21 mouse cellular contexts compared by ENCODE assay signal in the genomic region with DNA sequence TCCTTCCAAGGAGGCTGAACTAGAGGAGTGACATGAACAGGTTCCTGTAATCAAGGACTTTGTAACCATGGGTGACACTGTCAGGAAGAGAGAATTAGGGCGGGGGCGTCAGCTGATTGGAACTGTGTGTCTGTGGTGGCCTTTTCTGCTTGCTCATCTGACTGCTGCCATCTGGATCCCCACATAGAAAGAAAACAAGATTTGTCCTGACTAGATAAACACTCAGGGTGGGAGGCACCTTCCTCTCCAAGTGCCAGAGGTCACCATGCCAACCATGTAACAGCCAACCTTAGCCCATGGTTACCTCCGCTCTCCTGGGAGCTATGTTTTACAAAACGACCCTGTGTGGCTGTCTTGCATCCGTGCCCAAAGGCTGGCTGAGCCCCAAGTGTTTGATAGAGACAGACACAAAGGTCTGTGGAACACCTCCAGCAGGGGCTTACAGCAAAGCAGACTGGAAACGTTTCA.
DNase-seq lines count a peak whose midpoint lies in the region; ATAC-seq and TF ChIP-seq lines count a peak whose summit lies in the region.
"Had no signal": no experiment of that assay in that cellular context is flagged by ENCODE, and none has a peak within 500 bp of the region (broad histone marks: within the 10 kb centered on the region; RNA-seq: fewer than 3 reads in every experiment).

No protein-coding gene starts in this region.

- H3K9ac ChIP-seq in forebrain, postnatal 0 days: no peak overlapping the region
- no peak overlapping the region for H3K9ac ChIP-seq in midbrain, postnatal 0 days (replicated peaks; ENCODE audit: low read length, poor library complexity, severe bottlenecking)
- H3K9ac ChIP-seq in midbrain, embryonic 16.5 days (ENCODE audit: low read depth, low read length): no peak overlapping the region
- H3K9ac ChIP-seq: embryonic facial prominence, embryonic 15.5 days; heart, embryonic 15.5 days; hindbrain, embryonic 13.5 days; neural tube, embryonic 12.5 days had no signal

- H3K4me3 ChIP-seq in forebrain, postnatal 0 days (ENCODE audit: low read depth, low read length): no peak overlapping the region
- H3K4me3 ChIP-seq in forebrain, embryonic 10.5 days: no peak overlapping the region
- no peak overlapping the region for H3K4me3 ChIP-seq in midbrain, postnatal 0 days (ENCODE audit: low read depth, low read length)
- no peak overlapping the region for H3K4me3 ChIP-seq in midbrain, embryonic 16.5 days (ENCODE audit: low read depth, low read length)
- H3K4me3 ChIP-seq: embryonic facial prominence, embryonic 15.5 days; gastrocnemius, adult 2 months; heart, embryonic 15.5 days; hindbrain, embryonic 13.5 days; left cerebral cortex, adult 2 months; neural tube, embryonic 12.5 days had no signal

- no peak overlapping the region for H3K27ac ChIP-seq in forebrain, postnatal 0 days (ENCODE audit: low read depth, low read length)
- no peak overlapping the region for H3K27ac ChIP-seq in forebrain, embryonic 10.5 days
- H3K27ac ChIP-seq in midbrain, postnatal 0 days (ENCODE audit: low read depth, low read length): no peak overlapping the region
- no peak overlapping the region for H3K27ac ChIP-seq in midbrain, embryonic 16.5 days (ENCODE audit: low read length)
- H3K27ac ChIP-seq: embryonic facial prominence, embryonic 15.5 days; gastrocnemius, adult 2 months; heart, embryonic 15.5 days; hindbrain, embryonic 13.5 days; left cerebral cortex, adult 2 months; neural tube, embryonic 12.5 days had no signal

- 44% methylated on average over 6 of the region's 6 CpGs for WGBS in forebrain, postnatal 0 days
- 73% methylated on average over 6 of the region's 6 CpGs for WGBS in forebrain, embryonic 10.5 days
- 38% methylated on average over 6 of the region's 6 CpGs for WGBS in midbrain, postnatal 0 days
- WGBS in midbrain, embryonic 16.5 days: 38% methylated on average over 6 of the region's 6 CpGs

- TF ChIP-seq CTCF in forebrain, postnatal 0 days (IDR thresholded peaks at IDR 0.05; ENCODE audit: low read depth): no peak
- TF ChIP-seq CTCF in midbrain, postnatal 0 days (IDR thresholded peaks at IDR 0.05): no peak

- peaks cover 13% of the 10 kb centered on the region for H3K4me1 ChIP-seq in forebrain, postnatal 0 days (ENCODE audit: insufficient read depth)
- H3K4me1 ChIP-seq in forebrain, embryonic 10.5 days: no peaks in the 10 kb centered on the region
- no peaks in the 10 kb centered on the region for H3K4me1 ChIP-seq in midbrain, postnatal 0 days (ENCODE audit: insufficient read depth, low read length)
- peaks cover 12% of the 10 kb centered on the region for H3K4me1 ChIP-seq in midbrain, embryonic 16.5 days (ENCODE audit: control insufficient read depth, insufficient read depth, low read length)
- H3K4me1 ChIP-seq: embryonic facial prominence, embryonic 15.5 days; heart, embryonic 15.5 days had no signal

- DNase-seq in forebrain, postnatal 0 days: peak; percentile 36
- DNase-seq in forebrain, embryonic 10.5 days (ENCODE audit: extremely low spot score, low spot score): no peak
- DNase-seq in midbrain, postnatal 0 days (ENCODE audit: low spot score): peak; percentile 62
- DNase-seq in layer of hippocampus, adult 9-11 months: peak; percentile 85
- DNase-seq in thymus, postnatal 36 days: no peak
- DNase-seq: adrenal gland, postnatal 36 days; cerebellum, adult 11-12 months; gastrocnemius, adult 2 months; heart, postnatal 36 days; kidney, postnatal 36 days; right cerebral cortex, postnatal 14 days had no signal

- peak; percentile 42 for ATAC-seq in forebrain, postnatal 0 days
- ATAC-seq in midbrain, postnatal 0 days (ENCODE audit: low FRiP score): no peak
- no peak for ATAC-seq in midbrain, embryonic 16.5 days
- no peak for ATAC-seq in frontal cortex, adult (ENCODE audit: low TSS enrichment)
- ATAC-seq: intestine, embryonic 16.5 days; lung, postnatal 0 days had no signal

- H3K27me3 ChIP-seq in forebrain, postnatal 0 days (ENCODE audit: insufficient read depth, low read length): no peaks in the 10 kb centered on the region
- H3K27me3 ChIP-seq in forebrain, embryonic 10.5 days (ENCODE audit: poor library complexity, severe bottlenecking): no peaks in the 10 kb centered on the region
- no peaks in the 10 kb centered on the region for H3K27me3 ChIP-seq in midbrain, postnatal 0 days (ENCODE audit: insufficient read depth, low read length)
- H3K27me3 ChIP-seq in midbrain, embryonic 16.5 days (ENCODE audit: control insufficient read depth, insufficient read depth, low read depth, low read length): no peaks in the 10 kb centered on the region
- H3K27me3 ChIP-seq: embryonic facial prominence, embryonic 15.5 days; heart, embryonic 15.5 days; hindbrain, embryonic 13.5 days; neural tube, embryonic 12.5 days had no signal

- no peak overlapping the region for H3K4me2 ChIP-seq in forebrain, postnatal 0 days (ENCODE audit: low read depth)
- H3K4me2 ChIP-seq in midbrain, postnatal 0 days (ENCODE audit: low read depth, low read length, poor library complexity, severe bottlenecking): no peak overlapping the region
- no peak overlapping the region for H3K4me2 ChIP-seq in midbrain, embryonic 16.5 days (ENCODE audit: low read length)
- H3K4me2 ChIP-seq: embryonic facial prominence, embryonic 15.5 days; heart, embryonic 15.5 days; hindbrain, embryonic 13.5 days; midbrain, embryonic 11.5 days; neural tube, embryonic 12.5 days had no signal

- no peaks in the 10 kb centered on the region for H3K9me3 ChIP-seq in forebrain, postnatal 0 days (ENCODE audit: low read length)
- H3K9me3 ChIP-seq in forebrain, embryonic 10.5 days: no peaks in the 10 kb centered on the region
- no peaks in the 10 kb centered on the region for H3K9me3 ChIP-seq in midbrain, postnatal 0 days (ENCODE audit: low read length)
- no peaks in the 10 kb centered on the region for H3K9me3 ChIP-seq in midbrain, embryonic 16.5 days (replicated peaks; ENCODE audit: control insufficient read depth, low read length, poor library complexity, severe bottlenecking)
- H3K9me3 ChIP-seq: embryonic facial prominence, embryonic 15.5 days; heart, embryonic 15.5 days; hindbrain, embryonic 13.5 days; neural tube, embryonic 12.5 days had no signal

- H3K36me3 ChIP-seq in forebrain, postnatal 0 days (ENCODE audit: insufficient read depth): no peaks in the 10 kb centered on the region
- H3K36me3 ChIP-seq in forebrain, embryonic 10.5 days (replicated peaks): no peaks in the 10 kb centered on the region
- no peaks in the 10 kb centered on the region for H3K36me3 ChIP-seq in midbrain, postnatal 0 days (ENCODE audit: insufficient read depth, low read length)
- H3K36me3 ChIP-seq in midbrain, embryonic 16.5 days (ENCODE audit: control insufficient read depth, insufficient read depth, low read length): no peaks in the 10 kb centered on the region
- H3K36me3 ChIP-seq: embryonic facial prominence, embryonic 15.5 days; heart, embryonic 15.5 days; hindbrain, embryonic 13.5 days; neural tube, embryonic 12.5 days had no signal

Comparison
In these comparisons a context has a peak if more than half of its experiments do, and no peak if none do; other contexts are left out.
1. DNase-seq: peak in forebrain, postnatal 0 days (single experiment), midbrain, postnatal 0 days (single experiment) and layer of hippocampus, adult 9-11 months (single experiment); none in forebrain, embryonic 10.5 days (single experiment) and thymus, postnatal 36 days (0 of 2).